ENCODE assay signal across 8 mouse cellular contexts in the genomic region with DNA sequence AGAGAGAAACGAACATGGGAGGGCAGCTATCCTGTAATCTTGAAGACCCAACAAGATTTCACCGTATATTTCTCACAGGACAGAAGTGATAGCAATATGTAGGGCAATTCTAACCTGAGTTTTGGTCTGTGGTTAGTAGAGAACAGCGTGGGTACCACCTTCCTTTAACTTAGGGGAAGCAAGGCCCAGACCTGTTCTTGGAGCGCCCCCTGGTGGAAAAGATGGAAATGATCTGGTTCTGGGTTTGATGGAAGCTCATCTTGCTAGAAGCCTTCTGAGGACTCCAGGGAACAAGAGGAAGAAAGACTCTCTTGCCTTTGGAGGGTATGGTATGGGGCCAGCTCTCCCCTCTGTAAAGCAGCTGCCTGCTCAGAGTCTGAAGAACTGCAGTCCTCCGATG. TPM values are rescaled to one million over a fixed set of nuclear protein-coding genes. Genes with fewer than 3 reads are reported as not detected.
DNase-seq lines count a peak whose midpoint lies in the region; ATAC-seq lines count a peak whose summit lies in the region.

No protein-coding gene starts in this region.

- DNase-seq in cerebellum, adult 11 months = peak; percentile 27
- DNase-seq in WW6 (ENCODE audit: low read depth, low spot score) = peak; percentile 42
- peak; percentile 60 to 81 for DNase-seq in cerebellum, postnatal 25 days
- peak; percentile 42 for DNase-seq in gastrocnemius, adult 18-20 months (ENCODE audit: low spot score)
- peak; percentile 75 to 87 for DNase-seq in layer of hippocampus, adult 18-20 months (ENCODE audit: low spot score in 2 of 2)
- peak; percentile 68 for DNase-seq in lung, postnatal 10 days
- peak; percentile 24 for DNase-seq in skeletal muscle tissue, adult 2 months (ENCODE audit: low read depth, low spot score)

- no peak for ATAC-seq in cerebellum, adult (ENCODE audit: insufficient number of reproducible peaks, low FRiP score, low TSS enrichment)

RNA-seq across cellular contexts. Expression of a gene that starts 10.5 kb away (rescaled TPM):
- total RNA-seq in gastrocnemius, adult 18-20 months (2021) = not detected
- not detected for total RNA-seq in layer of hippocampus, adult 18-20 months (2021)

RNA-seq across cellular contexts. Expression of a gene that starts 38.6 kb away (rescaled TPM):
- total RNA-seq in gastrocnemius, adult 18-20 months (2021) = not detected
- 1 to 10 TPM in 1 of 2 experiments, under 1 TPM in 1; 0.62 to 1.7 TPM for total RNA-seq in layer of hippocampus, adult 18-20 months (2021)

RNA-seq across cellular contexts. Expression of a gene that starts 52.2 kb away (rescaled TPM):
- under 1 TPM; 0.07 to 0.09 TPM for total RNA-seq in gastrocnemius, adult 18-20 months (2021)
- total RNA-seq in layer of hippocampus, adult 18-20 months (2021) = under 1 TPM; 0.86 to 0.92 TPM

Comparison
In these comparisons a context has a peak if more than half of its experiments do, and no peak if none do; other contexts are left out.
1. DNase-seq: peak in every context shown above with its lines; median percentile 81 in layer of hippocampus, adult 18-20 months; 70 in cerebellum, postnatal 25 days; 68 in lung, postnatal 10 days; 42 in WW6; 42 in gastrocnemius, adult 18-20 months; 27 in cerebellum, adult 11 months; 24 in skeletal muscle tissue, adult 2 months.